Mouse (Mus musculus) gastrocnemius, postnatal 10 days (tissue): ENCODE measurements at regions not wholly inside any gene's neighbourhood (a gene's known extent, or its start where the extent isn't known, plus 50 kb on each side); places are given as distances from the start of the nearest gene placed in this dataset.

Experiments
- DNase-seq: peaks from one replicate; pipeline ENCODE4 v3.0.0; 2021; ENCODE audit warnings: mixed read lengths

GRCm38 (mm10) chr1:61137210-61137885, 159.6 kb downstream of the Icos start:
- DNase-seq, result no peak

- no peak for DNase-seq
Observed at GRCm38 (mm10) chr1:61137954-61138353, 160.2 kb downstream of the Icos start.

- DNase-seq, result peak; percentile 43
Observed at GRCm38 (mm10) chr1:61139291-61139983, 161.7 kb downstream of the Icos start.

GRCm38 (mm10) chr1:61139984-61140648, 162.4 kb downstream of the Icos start:
- DNase-seq, result no peak

- DNase-seq, result no peak
Observed at GRCm38 (mm10) chr1:61140870-61141591, 163.3 kb downstream of the Icos start.

- DNase-seq, result no peak
Observed at GRCm38 (mm10) chr1:61141592-61141930, 163.8 kb downstream of the Icos start.

- DNase-seq, result no peak
Observed at GRCm38 (mm10) chr1:61141952-61142351, 164.2 kb downstream of the Icos start.

GRCm38 (mm10) chr1:61143030-61143753, 165.5 kb downstream of the Icos start:
- no peak for DNase-seq

- DNase-seq, result no peak
Observed at GRCm38 (mm10) chr1:61143754-61144066, 166.0 kb downstream of the Icos start.

- no peak for DNase-seq
Observed at GRCm38 (mm10) chr1:61145013-61145412, 167.3 kb downstream of the Icos start.

GRCm38 (mm10) chr1:61145572-61145971, 167.8 kb downstream of the Icos start:
- DNase-seq, result no peak

GRCm38 (mm10) chr1:61146222-61146723, 168.5 kb downstream of the Icos start:
- DNase-seq, result no peak

- DNase-seq, result no peak
Observed at GRCm38 (mm10) chr1:61151742-61152141, 174.0 kb downstream of the Icos start.

- DNase-seq, result no peak
Observed at GRCm38 (mm10) chr1:61152157-61152556, 174.4 kb downstream of the Icos start.

GRCm38 (mm10) chr1:61154216-61154615, 176.5 kb downstream of the Icos start:
- DNase-seq, result no peak

- no peak for DNase-seq
Observed at GRCm38 (mm10) chr1:61157271-61157670, 179.5 kb downstream of the Icos start.

- DNase-seq, result no peak
Observed at GRCm38 (mm10) chr1:61160505-61160904, 182.8 kb downstream of the Icos start.

GRCm38 (mm10) chr1:61164271-61164670, 186.5 kb downstream of the Icos start:
- DNase-seq, result no peak

- DNase-seq, result no peak
Observed at GRCm38 (mm10) chr1:61171941-61172340, 194.2 kb downstream of the Icos start.

GRCm38 (mm10) chr1:61172946-61173345, 195.2 kb downstream of the Icos start:
- DNase-seq, result no peak

GRCm38 (mm10) chr1:61175239-61175638, 197.5 kb downstream of the Icos start:
- no peak for DNase-seq

GRCm38 (mm10) chr1:61179461-61179860, 201.7 kb downstream of the Icos start:
- DNase-seq, result no peak
